Mouse (Mus musculus) kidney, adult 9 months (tissue): ENCODE results near the gene Mthfd1l.
A peak's percentile ranks its signal among the peaks of the same experiment; 100 is the strongest.

ENCODE experiments used
- DNase-seq: peaks from one replicate; pipeline ENCODE4 v3.0.0; 2022

The Mthfd1l gene

GRCm38 (mm10) chr10:4085363-4086141 is 112.6 kb downstream of the Mthfd1l start:
- DNase-seq, result no peak

GRCm38 (mm10) chr10:4087563-4087962 is 114.6 kb downstream of the Mthfd1l start:
- DNase-seq, result no peak

- DNase-seq, result no peak
Observed at GRCm38 (mm10) chr10:4088744-4089414, 116.0 kb downstream of the Mthfd1l start.

GRCm38 (mm10) chr10:4089885-4090284 is 117.0 kb downstream of the Mthfd1l start:
- DNase-seq, result no peak

- DNase-seq, result no peak
Observed at GRCm38 (mm10) chr10:4092990-4093389, 120.1 kb downstream of the Mthfd1l start.

- DNase-seq, result no peak
Observed at GRCm38 (mm10) chr10:4094093-4094817, 121.3 kb downstream of the Mthfd1l start.

- no peak for DNase-seq
Observed at GRCm38 (mm10) chr10:4096151-4096550, 123.2 kb downstream of the Mthfd1l start.

GRCm38 (mm10) chr10:4100007-4100406 is 127.1 kb downstream of the Mthfd1l start:
- no peak for DNase-seq

GRCm38 (mm10) chr10:4105676-4106528 is 133.0 kb downstream of the Mthfd1l start:
- DNase-seq, result peak; percentile 44

GRCm38 (mm10) chr10:4107661-4108338 is 134.9 kb downstream of the Mthfd1l start:
- DNase-seq, result peak; percentile 80

GRCm38 (mm10) chr10:4108462-4108861 is 135.5 kb downstream of the Mthfd1l start:
- DNase-seq, result no peak

- no peak for DNase-seq
Observed at GRCm38 (mm10) chr10:4111095-4111794, 138.3 kb downstream of the Mthfd1l start.

- DNase-seq, result peak; percentile 24
Observed at GRCm38 (mm10) chr10:4111795-4112139, 138.8 kb downstream of the Mthfd1l start.

GRCm38 (mm10) chr10:4112611-4113327 is 139.9 kb downstream of the Mthfd1l start:
- DNase-seq, result no peak

GRCm38 (mm10) chr10:4113328-4113658 is 140.4 kb downstream of the Mthfd1l start:
- no peak for DNase-seq

GRCm38 (mm10) chr10:4116653-4117052 is 143.7 kb downstream of the Mthfd1l start:
- DNase-seq, result no peak

- no peak for DNase-seq
Observed at GRCm38 (mm10) chr10:4117091-4117490, 144.2 kb downstream of the Mthfd1l start.

GRCm38 (mm10) chr10:4119287-4119686 is 146.4 kb downstream of the Mthfd1l start:
- no peak for DNase-seq

- DNase-seq, result peak; percentile 74
Observed at GRCm38 (mm10) chr10:4120708-4121107, 147.8 kb downstream of the Mthfd1l start.

- DNase-seq, result no peak
Observed at GRCm38 (mm10) chr10:4121197-4121596, 148.3 kb downstream of the Mthfd1l start.
